Mouse (Mus musculus): ENCODE measurements around the gene Dgka. TPM values are rescaled to one million over a fixed set of nuclear protein-coding genes. Genes with fewer than 3 reads are reported as not detected.

Gene Dgka
- polyA plus RNA-seq (2015; fragmentation: Nextera tagmentation; extraction: Ambion mirVana): 12.2 and 13.9 TPM in 2 replicates

DNA sequence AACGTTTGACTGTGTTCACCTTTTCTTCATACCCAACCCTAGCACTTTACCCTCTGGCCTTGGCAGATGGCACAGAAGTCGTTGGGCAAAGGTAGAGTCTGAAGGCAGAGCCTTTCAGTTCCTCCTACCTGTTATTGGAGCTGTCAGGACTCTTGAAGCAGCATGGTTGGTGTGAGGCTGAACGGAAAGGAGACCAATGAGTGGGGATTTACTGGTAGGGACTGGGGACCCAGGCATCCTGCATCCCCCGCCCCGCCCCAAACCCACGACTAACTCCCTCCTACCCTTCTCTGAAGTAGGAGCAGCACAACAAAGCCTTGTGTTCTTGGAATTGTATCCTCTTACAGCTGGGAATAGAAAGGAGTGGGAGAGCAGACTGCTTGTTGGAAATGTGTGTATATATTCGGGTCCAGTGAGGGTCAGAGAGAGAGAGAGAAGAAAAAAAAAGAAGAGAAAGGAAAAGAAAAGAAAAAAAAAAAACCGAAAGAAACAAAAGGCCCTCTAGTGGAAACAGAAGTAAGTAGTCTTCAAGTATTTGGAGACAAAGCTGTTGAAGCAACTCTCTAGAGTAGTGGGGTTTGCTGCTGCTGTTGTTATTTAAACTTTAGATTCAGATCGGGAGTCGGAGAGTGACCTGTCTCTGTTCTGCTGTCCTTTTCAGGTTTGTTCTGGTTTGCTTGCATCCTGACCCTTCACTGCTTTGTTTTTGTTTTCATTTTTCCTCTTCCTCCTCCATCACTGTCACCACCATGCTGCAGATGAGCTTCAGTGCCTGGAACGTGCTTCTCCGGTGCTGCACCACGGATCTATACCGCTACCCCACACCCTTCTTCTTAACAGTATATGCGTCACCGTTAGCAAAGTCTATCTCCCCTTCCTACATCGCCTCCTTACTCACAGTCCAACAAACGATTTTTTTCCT lies at the start of gene Dgka:
TSS of gene Dgka (minus strand) at position 176 of the 922 bp plus-strand sequence.
- peak within 1 kb of the TSS; percentile 87 for H3K9ac ChIP-seq (ENCODE audit: low read length)
- no peaks in the 10 kb centered on the region for H3K36me3 ChIP-seq (ENCODE audit: control insufficient read depth, insufficient read depth, low read length)
- peaks cover 35% of the 10 kb centered on the region for H3K4me1 ChIP-seq (replicated peaks; ENCODE audit: control insufficient read depth, insufficient read depth, low read length)
- no peaks in the 10 kb centered on the region for H3K27me3 ChIP-seq (ENCODE audit: control insufficient read depth, insufficient read depth, low read depth, low read length)
- no peak for ATAC-seq (ENCODE audit: low read depth)
- peak within 1 kb of the TSS; percentile 95 for H3K4me2 ChIP-seq (ENCODE audit: low read depth, low read length)
- WGBS: 16% methylated on average over 18 of the region's 18 CpGs
- no peaks in the 10 kb centered on the region for H3K9me3 ChIP-seq (ENCODE audit: control insufficient read depth, low read length)
- peak within 1 kb of the TSS; percentile 78 for H3K4me3 ChIP-seq (ENCODE audit: low read length)
- H3K27ac ChIP-seq (ENCODE audit: low read length): peak within 1 kb of the TSS; percentile 76

GRCm38 (mm10) chr10:128794391-128794790 lies 49.7 kb upstream of the Dgka start:
- no peak overlapping the region for H3K4me2 ChIP-seq (ENCODE audit: low read depth, low read length)
- H3K36me3 ChIP-seq (ENCODE audit: control insufficient read depth, insufficient read depth, low read length): peaks cover 7% of the 10 kb centered on the region
- no peak for ATAC-seq (ENCODE audit: low read depth)
- no peak overlapping the region for H3K4me3 ChIP-seq (ENCODE audit: low read length)
- H3K27ac ChIP-seq (ENCODE audit: low read length): no peak overlapping the region
- no peaks in the 10 kb centered on the region for H3K27me3 ChIP-seq (ENCODE audit: control insufficient read depth, insufficient read depth, low read depth, low read length)
- H3K9me3 ChIP-seq (ENCODE audit: control insufficient read depth, low read length): no peaks in the 10 kb centered on the region
- no peak overlapping the region for H3K9ac ChIP-seq (ENCODE audit: low read length)
- H3K4me1 ChIP-seq (replicated peaks; ENCODE audit: control insufficient read depth, insufficient read depth, low read length): no peaks in the 10 kb centered on the region
- WGBS: 81% methylated on average over 5 of the region's 5 CpGs

DNA sequence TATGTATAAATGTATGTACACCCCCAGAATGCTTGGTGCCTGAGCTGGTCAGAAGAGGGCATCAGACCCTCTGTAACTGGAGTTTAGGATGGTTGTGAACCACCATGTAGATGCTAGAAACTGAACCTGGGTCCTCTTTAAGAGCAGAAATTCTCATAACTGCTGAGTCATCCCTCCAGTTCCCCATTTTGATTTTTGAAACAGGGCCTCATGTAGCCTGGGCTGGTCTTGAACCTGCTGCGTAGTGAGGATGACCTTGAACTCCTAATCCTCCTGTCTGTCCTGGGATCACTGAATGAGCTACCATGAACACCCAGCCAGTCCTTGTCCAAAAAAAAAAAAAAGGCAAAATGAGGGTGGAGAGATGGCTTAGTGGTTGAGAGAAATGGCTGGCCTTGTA lies 48.6 kb upstream of the Dgka start:
- WGBS: 100% methylated on average over 1 of the region's 1 CpGs
- no peak for ATAC-seq (ENCODE audit: low read depth)
- no peaks in the 10 kb centered on the region for H3K27me3 ChIP-seq (ENCODE audit: control insufficient read depth, insufficient read depth, low read depth, low read length)
- H3K9me3 ChIP-seq (ENCODE audit: control insufficient read depth, low read length): no peaks in the 10 kb centered on the region
- H3K4me3 ChIP-seq (ENCODE audit: low read length): no peak overlapping the region
- no peak overlapping the region for H3K4me2 ChIP-seq (ENCODE audit: low read depth, low read length)
- H3K27ac ChIP-seq (ENCODE audit: low read length): no peak overlapping the region
- no peaks in the 10 kb centered on the region for H3K4me1 ChIP-seq (replicated peaks; ENCODE audit: control insufficient read depth, insufficient read depth, low read length)
- no peak overlapping the region for H3K9ac ChIP-seq (ENCODE audit: low read length)
- no peaks in the 10 kb centered on the region for H3K36me3 ChIP-seq (ENCODE audit: control insufficient read depth, insufficient read depth, low read length)

DNA sequence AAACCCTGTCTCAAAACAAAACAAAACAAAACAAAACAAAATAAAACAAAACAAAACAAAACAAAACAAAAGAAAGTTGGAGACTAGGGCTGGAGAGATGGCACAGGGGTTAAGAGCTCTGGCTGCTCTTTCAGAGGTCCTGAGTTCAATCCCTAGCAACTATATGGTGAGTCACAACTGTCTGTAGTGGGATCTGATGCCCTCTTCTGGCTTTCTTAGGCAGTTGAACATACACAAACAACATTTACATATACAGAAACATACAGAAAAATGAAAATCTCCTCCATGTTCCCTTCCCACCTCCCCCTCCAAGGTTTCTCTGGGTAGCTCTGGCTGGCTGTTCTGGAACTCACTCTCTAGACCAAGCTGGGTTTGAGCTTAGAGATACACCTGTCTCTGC lies 47.4 kb upstream of the Dgka start:
- H3K4me1 ChIP-seq (replicated peaks; ENCODE audit: control insufficient read depth, insufficient read depth, low read length): no peaks in the 10 kb centered on the region
- H3K4me3 ChIP-seq (ENCODE audit: low read length): no peak overlapping the region
- no peaks in the 10 kb centered on the region for H3K27me3 ChIP-seq (ENCODE audit: control insufficient read depth, insufficient read depth, low read depth, low read length)
- H3K36me3 ChIP-seq (ENCODE audit: control insufficient read depth, insufficient read depth, low read length): no peaks in the 10 kb centered on the region
- no peak overlapping the region for H3K27ac ChIP-seq (ENCODE audit: low read length)
- no peak overlapping the region for H3K9ac ChIP-seq (ENCODE audit: low read length)
- no peaks in the 10 kb centered on the region for H3K9me3 ChIP-seq (ENCODE audit: control insufficient read depth, low read length)
- no peak for ATAC-seq (ENCODE audit: low read depth)
- no peak overlapping the region for H3K4me2 ChIP-seq (ENCODE audit: low read depth, low read length)

DNA sequence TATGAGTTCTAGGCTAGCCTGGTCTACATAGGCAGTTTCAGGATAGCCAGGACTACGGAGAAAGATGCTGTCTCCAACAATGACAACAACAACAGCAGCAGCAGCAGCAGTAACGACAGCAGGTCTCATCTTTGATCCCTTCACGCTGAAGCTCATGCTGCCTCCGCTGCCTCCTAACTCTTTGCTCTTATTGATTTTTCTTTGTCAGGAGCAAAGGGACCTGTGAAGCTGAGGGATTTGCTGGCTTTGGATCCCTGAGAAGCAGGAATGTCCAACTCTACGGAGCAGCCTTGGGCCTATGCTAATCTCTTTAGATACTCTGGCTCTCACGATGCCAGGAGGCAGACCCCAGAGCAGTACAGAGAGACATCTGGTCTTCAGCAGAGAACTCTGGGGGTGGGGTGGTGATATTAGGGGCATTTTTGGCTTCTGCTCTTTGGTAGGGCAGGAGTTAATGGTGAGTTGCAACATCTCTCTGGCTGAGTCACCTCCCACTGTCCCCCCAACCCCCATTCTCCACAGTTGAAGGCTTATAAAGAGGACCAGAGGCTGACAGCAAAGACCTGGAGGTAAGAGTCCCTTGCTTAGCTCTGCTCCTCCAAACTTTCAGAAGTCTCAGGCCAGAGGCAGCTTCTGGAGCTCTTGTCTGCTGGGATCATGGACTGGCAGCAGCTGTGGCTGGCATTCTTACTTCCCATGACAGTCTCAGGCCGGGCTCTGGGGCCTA lies 45.9 kb upstream of the Dgka start, which contains the start of gene Mmp19:
TSS of gene Mmp19 (plus strand) at position 513 of the 727 bp plus-strand sequence.
- no peaks in the 10 kb centered on the region for H3K36me3 ChIP-seq (ENCODE audit: control insufficient read depth, insufficient read depth, low read length)
- H3K9me3 ChIP-seq (ENCODE audit: control insufficient read depth, low read length): no peaks in the 10 kb centered on the region
- peak within 1 kb of the TSS; percentile 41 for H3K4me3 ChIP-seq (ENCODE audit: low read length)
- peak within 1 kb of the TSS; percentile 43 for H3K4me2 ChIP-seq (ENCODE audit: low read depth, low read length)
- H3K9ac ChIP-seq (ENCODE audit: low read length): peak within 1 kb of the TSS; percentile 62
- peak; percentile 77 for ATAC-seq (ENCODE audit: low read depth)
- no peaks in the 10 kb centered on the region for H3K27me3 ChIP-seq (ENCODE audit: control insufficient read depth, insufficient read depth, low read depth, low read length)
- 0 out of 2 replicates have a peak within 1 kb of the TSS, but pooled peaks have one; percentile 37 for H3K27ac ChIP-seq (ENCODE audit: low read length)
- 69% methylated on average over 7 of the region's 7 CpGs for WGBS
- no peaks in the 10 kb centered on the region for H3K4me1 ChIP-seq (replicated peaks; ENCODE audit: control insufficient read depth, insufficient read depth, low read length)

- Histone ChIP-seq H3K4me1 (replicated peaks; ENCODE audit: control insufficient read depth, insufficient read depth, low read length) (peaks cover 16% of the 10 kb centered on the region), H3K27me3 (ENCODE audit: control insufficient read depth, insufficient read depth, low read depth, low read length) (no peaks in the 10 kb centered on the region), H3K36me3 (ENCODE audit: control insufficient read depth, insufficient read depth, low read length) (no peaks in the 10 kb centered on the region), H3K4me3 (ENCODE audit: low read length) (no peak overlapping the region), H3K9ac (ENCODE audit: low read length) (no peak overlapping the region), H3K9me3 (ENCODE audit: control insufficient read depth, low read length) (peaks cover 4% of the 10 kb centered on the region; the same call in 1 of the 2 replicates), H3K4me2 (ENCODE audit: low read depth, low read length) (no peak overlapping the region), H3K27ac (ENCODE audit: low read length) (no peak overlapping the region)
- WGBS: 90% methylated on average over 1 of the region's 1 CpGs
- ATAC-seq (ENCODE audit: low read depth): no peak
Observed at GRCm38 (mm10) chr10:128780200-128780599, 35.5 kb upstream of the Dgka start.

DNA sequence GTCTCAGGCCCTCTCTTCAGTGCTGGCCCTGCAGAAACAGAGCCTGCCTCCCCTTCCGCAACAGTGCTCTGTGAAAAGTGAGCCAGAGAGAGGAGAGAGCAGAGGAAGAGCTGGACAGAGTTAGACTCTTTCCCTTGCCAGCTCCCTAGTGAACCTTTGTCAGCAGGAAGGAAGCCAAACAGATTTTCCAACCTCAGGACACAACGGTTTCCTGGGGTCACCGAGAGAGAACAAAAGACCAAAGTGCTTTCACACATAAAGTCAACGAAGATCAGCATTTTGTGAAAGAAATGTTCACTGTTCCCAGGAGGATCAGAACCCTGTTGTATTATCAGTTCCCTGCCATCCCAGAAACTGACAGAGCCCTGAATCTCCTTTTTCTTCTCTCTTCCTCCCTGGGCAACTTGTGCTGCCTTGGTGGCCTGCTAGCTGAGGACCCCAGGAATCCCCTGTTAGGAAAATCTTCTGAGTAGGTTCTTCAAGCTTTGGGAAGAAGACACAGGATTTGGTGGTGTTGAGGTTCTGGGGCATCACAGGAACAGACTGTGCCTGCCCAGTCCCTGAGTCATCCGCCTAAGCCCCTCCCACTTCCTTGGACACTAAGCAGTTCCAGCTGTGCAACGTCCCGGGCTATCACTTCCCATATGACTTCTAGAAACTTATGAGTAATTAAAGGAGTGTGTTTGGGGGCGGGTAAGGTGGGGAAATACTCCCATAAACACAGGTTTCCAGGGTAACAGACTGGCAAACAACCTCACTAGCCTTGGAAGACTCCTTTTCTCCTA lies 34.5 kb upstream of the Dgka start:
- Histone ChIP-seq H3K4me3 (ENCODE audit: low read length) (no peak overlapping the region), H3K4me2 (ENCODE audit: low read depth, low read length) (peak overlapping the region; percentile 31), H3K9me3 (ENCODE audit: control insufficient read depth, low read length) (peaks cover 4% of the 10 kb centered on the region; the same call in 1 of the 2 replicates), H3K27ac (ENCODE audit: low read length) (peak overlapping the region; percentile 94), H3K9ac (ENCODE audit: low read length) (peak overlapping the region; percentile 24; the same call in 1 of the 2 replicates), H3K27me3 (ENCODE audit: control insufficient read depth, insufficient read depth, low read depth, low read length) (no peaks in the 10 kb centered on the region), H3K36me3 (ENCODE audit: control insufficient read depth, insufficient read depth, low read length) (no peaks in the 10 kb centered on the region), H3K4me1 (replicated peaks; ENCODE audit: control insufficient read depth, insufficient read depth, low read length) (peaks cover 16% of the 10 kb centered on the region)
- WGBS: 18% methylated on average over 8 of the region's 8 CpGs
- peak; percentile 99 for ATAC-seq (ENCODE audit: low read depth)

DNA sequence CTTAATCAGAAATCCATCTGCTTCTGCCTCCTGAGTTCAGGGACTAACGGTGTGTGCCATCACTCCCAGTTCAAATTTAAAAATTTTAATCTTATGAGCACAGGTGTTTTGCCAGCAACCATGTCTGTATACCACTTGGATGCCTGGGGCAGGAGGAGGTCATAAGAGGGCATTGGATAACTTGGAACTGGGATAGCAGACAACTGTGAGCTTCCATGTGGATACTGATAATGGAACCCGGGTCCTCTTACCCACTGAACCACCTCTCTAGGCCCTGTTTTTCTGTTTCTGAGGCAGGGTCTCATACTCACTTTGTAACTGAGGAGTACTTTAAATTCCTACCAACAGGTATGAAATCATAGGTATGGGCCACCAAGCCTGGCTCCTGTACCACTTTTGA lies 33.8 kb upstream of the Dgka start:
- Histone ChIP-seq H3K4me1 (replicated peaks; ENCODE audit: control insufficient read depth, insufficient read depth, low read length) (peaks cover 16% of the 10 kb centered on the region), H3K27ac (ENCODE audit: low read length) (peak overlapping the region; percentile 94), H3K4me2 (ENCODE audit: low read depth, low read length) (no peak overlapping the region), H3K27me3 (ENCODE audit: control insufficient read depth, insufficient read depth, low read depth, low read length) (no peaks in the 10 kb centered on the region), H3K4me3 (ENCODE audit: low read length) (no peak overlapping the region), H3K9ac (ENCODE audit: low read length) (0 out of 2 replicates have a peak overlapping the region, but pooled peaks have one; percentile 24), H3K36me3 (ENCODE audit: control insufficient read depth, insufficient read depth, low read length) (no peaks in the 10 kb centered on the region), H3K9me3 (ENCODE audit: control insufficient read depth, low read length) (no peaks in the 10 kb centered on the region)
- WGBS: 87% methylated on average over 2 of the region's 2 CpGs
- no peak for ATAC-seq (ENCODE audit: low read depth)
